Mouse (Mus musculus) G1E (cell line): ENCODE data around the gene Zfp617.

Experiments used
- CTCF ChIP-seq: IDR thresholded peaks from 2 replicates; pipeline ENCODE4 v1.5.1; 2012; ENCODE audit warnings: low read depth, low read length, inconsistent platforms, mixed read lengths
- TAL1 ChIP-seq: conservative IDR thresholded peaks from 2 replicates; pipeline ENCODE4 v1.6.1; 2012; ENCODE audit warnings: low read depth, low read length, inconsistent platforms, mixed read lengths

DNA sequence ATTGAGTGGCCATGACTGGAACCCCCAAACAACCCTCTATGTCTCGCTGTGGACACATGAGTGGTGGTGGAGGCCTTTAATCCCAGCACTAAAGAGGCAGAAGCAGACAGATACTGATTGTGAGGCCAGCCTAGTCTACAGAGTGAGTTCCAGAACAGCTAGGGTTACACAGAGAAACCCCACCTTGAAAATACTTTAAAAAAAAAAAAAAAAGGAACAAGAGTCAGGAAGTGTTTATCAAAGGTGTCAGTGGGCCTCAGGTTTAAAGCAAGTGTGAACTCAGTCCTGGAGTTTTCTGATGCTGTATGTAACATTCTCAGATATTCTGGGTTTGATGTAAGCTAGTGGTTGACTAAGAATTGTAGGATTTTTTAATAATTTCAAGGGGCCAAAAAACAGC lies 44.1 kb downstream of the Zfp617 start:
- TF ChIP-seq CTCF = no peak
- TF ChIP-seq TAL1 = no peak
